ENCODE assay signal across 8 mouse cellular contexts in genomic region chr11:96969746-96970145, GRCm38 (mm10). TPM values are rescaled to one million over a fixed set of nuclear protein-coding genes. Genes with fewer than 3 reads are reported as not detected.
DNase-seq lines count a peak whose midpoint lies in the region; ATAC-seq and TF ChIP-seq lines count a peak whose summit lies in the region.

No protein-coding gene starts in this region.

- intact Hi-C loops in heart, postnatal 25 days (cut with DNase I) = no loop called here

- no peak overlapping the region for H3K4me2 ChIP-seq in limb, embryonic 12.5 days

- H3K27me3 ChIP-seq in limb, embryonic 12.5 days = no peaks in the 10 kb centered on the region

- peak; percentile 65 for DNase-seq in right cerebral cortex, adult 18-20 months
- no peak for DNase-seq in right cerebral cortex, postnatal 25 days
- peak; percentile 73 for DNase-seq in heart, postnatal 25 days (ENCODE audit: low spot score)
- DNase-seq in right cerebral cortex, postnatal 10 days (ENCODE audit: low spot score in 2 of 2) = peak; percentile 71 to 75
- no peak for DNase-seq in urinary bladder, adult 18-20 months (ENCODE audit: low spot score in 2 of 2)
- no peak for DNase-seq in natural killer cell, adult 2 months (ENCODE audit: low spot score in 2 of 2)

- no peak overlapping the region for H3K4me3 ChIP-seq in cortical plate, adult 2 months (ENCODE audit: insufficient read depth, low read length)
- no peak overlapping the region for H3K4me3 ChIP-seq in limb, embryonic 12.5 days (replicated peaks)

- no peak for TF ChIP-seq CTCF in cortical plate, adult 2 months (IDR thresholded peaks at IDR 0.05; ENCODE audit: extremely low read depth, insufficient read depth, low read length)

- TF ChIP-seq POLR2A in cortical plate, adult 2 months (IDR thresholded peaks at IDR 0.05; ENCODE audit: extremely low read depth, insufficient read depth, low read length) = no peak

- no peak overlapping the region for H3K9ac ChIP-seq in limb, embryonic 12.5 days (replicated peaks)

- no peaks in the 10 kb centered on the region for H3K36me3 ChIP-seq in limb, embryonic 12.5 days

- peak overlapping the region; percentile 80 for H3K27ac ChIP-seq in cortical plate, adult 2 months (ENCODE audit: insufficient read depth, low read length)
- peak overlapping the region; percentile 32; the same call in 1 of the 2 replicates for H3K27ac ChIP-seq in limb, embryonic 12.5 days

- H3K4me1 ChIP-seq in cortical plate, adult 2 months (ENCODE audit: control insufficient read depth, insufficient read depth, low read length) = peaks cover 9% of the 10 kb centered on the region
- no peaks in the 10 kb centered on the region; the same call in 1 of the 2 replicates for H3K4me1 ChIP-seq in limb, embryonic 12.5 days (replicated peaks)

- H3K9me3 ChIP-seq in limb, embryonic 12.5 days = no peaks in the 10 kb centered on the region

- ATAC-seq in limb, embryonic 12.5 days (ENCODE audit: insufficient number of reproducible peaks, insufficient read depth, low FRiP score, low TSS enrichment, low read depth) = no peak

- WGBS in limb, embryonic 12.5 days = 81% methylated on average over 1 of the region's 1 CpGs

RNA-seq across cellular contexts. Expression of gene Sp2, which starts 13.0 kb away (rescaled TPM):
- polyA plus RNA-seq in cortical plate, adult 2 months (2012; rRNA removed) = 10.3 and 10.4 TPM in 2 replicates
- total RNA-seq in heart, postnatal 25 days (2021) = 10 to 100 TPM in 1 of 2 experiments, 1 to 10 TPM in 1; 9.8 to 11.6 TPM
- polyA plus RNA-seq in limb, embryonic 12.5 days (2016; fragmentation: Nextera tagmentation; extraction: Ambion mirVana) = 13.7 and 17.8 TPM in 2 replicates

RNA-seq across cellular contexts. Expression of gene Pnpo, which starts 26.0 kb away (rescaled TPM):
- 40.8 and 41.4 TPM in 2 replicates for polyA plus RNA-seq in cortical plate, adult 2 months (2012; rRNA removed)
- total RNA-seq in heart, postnatal 25 days (2021) = 10 to 100 TPM; 11.3 to 12.9 TPM
- polyA plus RNA-seq in limb, embryonic 12.5 days (2016; fragmentation: Nextera tagmentation; extraction: Ambion mirVana) = 18.4 and 19.7 TPM in 2 replicates

RNA-seq across cellular contexts. Expression of gene Prr15l, which starts 41.8 kb away (rescaled TPM):
- polyA plus RNA-seq in cortical plate, adult 2 months (2012; rRNA removed) = not detected in 2 replicates
- total RNA-seq in heart, postnatal 25 days (2021) = 1 to 10 TPM; 1.7 to 2.3 TPM
- 0.84 and 1.1 TPM in 2 replicates for polyA plus RNA-seq in limb, embryonic 12.5 days (2016; fragmentation: Nextera tagmentation; extraction: Ambion mirVana)

RNA-seq across cellular contexts. Expression of gene Sp6, which starts 43.4 kb away (rescaled TPM):
- polyA plus RNA-seq in cortical plate, adult 2 months (2012; rRNA removed) = 0.69 and 0.85 TPM in 2 replicates
- total RNA-seq in heart, postnatal 25 days (2021) = under 1 TPM; 0.11 to 0.29 TPM
- polyA plus RNA-seq in limb, embryonic 12.5 days (2016; fragmentation: Nextera tagmentation; extraction: Ambion mirVana) = 6.5 and 7.7 TPM in 2 replicates

RNA-seq across cellular contexts. Expression of gene Cdk5rap3, which starts 53.5 kb away (rescaled TPM):
- 42.9 and 44.8 TPM in 2 replicates for polyA plus RNA-seq in cortical plate, adult 2 months (2012; rRNA removed)
- total RNA-seq in heart, postnatal 25 days (2021) = 10 to 100 TPM; 21.6 to 23.2 TPM
- 87.8 and 89.6 TPM in 2 replicates for polyA plus RNA-seq in limb, embryonic 12.5 days (2016; fragmentation: Nextera tagmentation; extraction: Ambion mirVana)

Comparison
In these comparisons a context has a peak if more than half of its experiments do, and no peak if none do; other contexts are left out.
1. DNase-seq: peak in right cerebral cortex, adult 18-20 months (single experiment), heart, postnatal 25 days (single experiment) and right cerebral cortex, postnatal 10 days (2 of 2); none in right cerebral cortex, postnatal 25 days (single experiment), urinary bladder, adult 18-20 months (0 of 2) and natural killer cell, adult 2 months (0 of 2).